Mouse (Mus musculus) bone marrow macrophage, adult 2 months (primary cell): Measurements from ENCODE around the gene Ppp1r1b. TPM values are rescaled to one million over a fixed set of nuclear protein-coding genes. Genes with fewer than 3 reads are reported as not detected.

Experiments used
- H3K27ac ChIP-seq: 2 replicates; pipeline ENCODE4 v1.5.1; 2012; ENCODE audit warnings: low read depth, low read length; ENCODE audit not compliant: insufficient read depth
- H3K4me1 ChIP-seq: 2 replicates; pipeline ENCODE4 v1.6.1; 2012; ENCODE audit warnings: low read length; ENCODE audit not compliant: control insufficient read depth, insufficient read depth
- H3K4me3 ChIP-seq: 2 replicates; pipeline ENCODE4 v1.5.1; 2012; ENCODE audit warnings: mild to moderate bottlenecking, low read length, moderate library complexity; ENCODE audit not compliant: insufficient read depth
- CTCF ChIP-seq: IDR thresholded peaks from 2 replicates; pipeline ENCODE4 v1.5.1; 2012; ENCODE audit warnings: low read depth, mild to moderate bottlenecking, low read length, moderate library complexity
- POLR2A ChIP-seq: IDR thresholded peaks from 2 replicates; pipeline ENCODE4 v1.6.1; 2012; ENCODE audit warnings: mild to moderate bottlenecking, low read depth, low read length, borderline replicate concordance
- polyA plus RNA-seq: library from polyadenylated mRNA; stranded (reverse); fragments of >200 nt; gene quantifications from 2 replicates; pipeline ENCODE4 v1.2.4, GENCODE M21; 2012; ENCODE audit not compliant: missing spikeins, insufficient read depth, insufficient read length

Gene Ppp1r1b
- polyA plus RNA-seq, 1 experiment, result not detected

GRCm38 (mm10) chr11:98357396-98358160 is 9.4 kb downstream of the Ppp1r1b start:
- H3K27ac ChIP-seq, result peak overlapping the region; percentile 61
- peak overlapping the region; percentile 49 for H3K4me3 ChIP-seq
- TF ChIP-seq POLR2A, result no peak
- no peak for TF ChIP-seq CTCF
- H3K4me1 ChIP-seq, result peaks cover 41% of the 10 kb centered on the region

GRCm38 (mm10) chr11:98358161-98359083 is 10.2 kb downstream of the Ppp1r1b start, which contains the start of gene Stard3:
Gene Stard3 (plus strand): TSS chr11:98358368.
- Histone ChIP-seq H3K4me1 (peaks cover 43% of the 10 kb centered on the region), H3K4me3 (peak within 1 kb of the TSS; percentile 97), H3K27ac (peak within 1 kb of the TSS; percentile 83)
- TF ChIP-seq CTCF, result no peak
- TF ChIP-seq POLR2A, result no peak

GRCm38 (mm10) chr11:98360866-98361521 is 12.8 kb downstream of the Ppp1r1b start:
- H3K4me1 ChIP-seq, result peaks cover 41% of the 10 kb centered on the region
- H3K4me3 ChIP-seq, result peak overlapping the region; percentile 97
- H3K27ac ChIP-seq, result peak overlapping the region; percentile 83
- no peak for TF ChIP-seq CTCF
- no peak for TF ChIP-seq POLR2A

GRCm38 (mm10) chr11:98363817-98364216 is 15.6 kb downstream of the Ppp1r1b start:
- Histone ChIP-seq H3K4me3 (no peak overlapping the region), H3K27ac (no peak overlapping the region), H3K4me1 (peaks cover 31% of the 10 kb centered on the region)
- TF ChIP-seq POLR2A (no peak), CTCF (no peak)

- no peak overlapping the region for H3K27ac ChIP-seq
- no peak for TF ChIP-seq POLR2A
- no peak for TF ChIP-seq CTCF
- H3K4me1 ChIP-seq, result peaks cover 28% of the 10 kb centered on the region
- H3K4me3 ChIP-seq, result no peak overlapping the region
These were observed 16.2 kb downstream of the Ppp1r1b start for GRCm38 (mm10) chr11:98364410-98364809.

- TF ChIP-seq CTCF, result no peak
- Histone ChIP-seq H3K27ac (no peak overlapping the region), H3K4me1 (peaks cover 14% of the 10 kb centered on the region), H3K4me3 (no peak overlapping the region)
These were observed 18.1 kb downstream of the Ppp1r1b start for GRCm38 (mm10) chr11:98366290-98366689.

GRCm38 (mm10) chr11:98367171-98367862 is 19.1 kb downstream of the Ppp1r1b start:
- H3K4me3 ChIP-seq, result no peak overlapping the region
- H3K4me1 ChIP-seq, result peaks cover 5% of the 10 kb centered on the region
- H3K27ac ChIP-seq, result no peak overlapping the region
- TF ChIP-seq CTCF, result no peak
- TF ChIP-seq POLR2A, result no peak

GRCm38 (mm10) chr11:98367863-98368186 is 19.6 kb downstream of the Ppp1r1b start:
- H3K4me1 ChIP-seq, result no peaks in the 10 kb centered on the region
- TF ChIP-seq CTCF, result no peak
- no peak for TF ChIP-seq POLR2A
- no peak overlapping the region for H3K4me3 ChIP-seq
- H3K27ac ChIP-seq, result no peak overlapping the region

GRCm38 (mm10) chr11:98369337-98369736 is 21.1 kb downstream of the Ppp1r1b start:
- TF ChIP-seq POLR2A (no peak), CTCF (no peak)

More at GRCm38 (mm10) chr11:98369337-98369736, 21.1 kb downstream of the Ppp1r1b start:
- Histone ChIP-seq H3K4me3 (no peak overlapping the region), H3K27ac (no peak overlapping the region), H3K4me1 (no peaks in the 10 kb centered on the region)
